Mouse (Mus musculus): ENCODE results near the gene Tradd. TPM values are rescaled to one million over a fixed set of nuclear protein-coding genes. Genes with fewer than 3 reads are reported as not detected.
A peak's percentile ranks its signal among the peaks of the same experiment; 100 is the strongest.

Gene Tradd
- polyA plus RNA-seq, 1 experiment: 2.4 TPM

DNA sequence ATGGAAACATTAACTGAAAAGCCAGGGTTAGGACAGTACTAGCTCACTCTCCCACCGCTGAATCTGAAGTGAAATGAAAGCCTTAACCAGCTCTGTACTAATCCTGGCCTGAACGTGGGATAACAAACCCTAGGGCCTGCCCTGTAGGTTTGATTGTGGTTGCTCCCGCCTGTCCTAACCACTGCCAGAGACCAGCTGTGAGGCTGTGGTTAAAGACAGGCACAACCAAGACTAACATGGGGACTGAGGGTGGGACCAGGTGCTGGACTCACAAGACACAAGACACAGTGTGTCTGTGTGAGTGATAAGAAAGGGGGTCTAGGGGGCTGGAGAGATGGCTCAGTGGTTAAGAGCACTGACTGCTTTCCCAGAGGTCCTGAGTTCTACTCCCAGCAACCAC lies 16.2 kb upstream of the Tradd start:
- H3K27me3 ChIP-seq (ENCODE audit: control insufficient read depth, insufficient read depth, low read length): no peaks in the 10 kb centered on the region
- H3K36me3 ChIP-seq (ENCODE audit: control insufficient read depth, insufficient read depth, low read length): no peaks in the 10 kb centered on the region
- TF ChIP-seq CTCF (IDR thresholded peaks at IDR 0.05; ENCODE audit: control insufficient read depth, insufficient read depth, insufficient replicate concordance, low read depth, low read length) (no peak), POLR2A (IDR thresholded peaks at IDR 0.05; ENCODE audit: control insufficient read depth, low read depth, low read length) (no peak)

DNA sequence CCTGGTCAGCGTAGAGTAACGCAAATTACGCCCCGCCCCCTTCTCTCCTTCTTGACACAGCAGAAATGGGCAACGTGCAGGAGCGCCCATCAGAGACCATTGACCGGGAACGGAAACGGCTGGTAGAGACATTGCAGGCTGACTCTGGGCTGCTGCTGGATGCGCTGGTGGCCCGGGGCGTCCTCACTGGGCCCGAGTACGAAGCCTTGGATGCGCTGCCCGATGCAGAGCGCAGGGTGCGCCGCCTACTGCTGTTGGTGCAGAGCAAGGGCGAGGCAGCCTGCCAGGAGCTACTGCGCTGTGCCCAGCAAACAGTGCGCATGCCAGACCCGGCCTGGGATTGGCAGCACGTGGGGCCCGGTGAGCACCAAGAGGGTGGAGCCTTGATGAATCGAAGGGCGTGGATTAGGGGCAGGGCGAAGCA lies 14.5 kb upstream of the Tradd start:
- TF ChIP-seq CTCF (IDR thresholded peaks at IDR 0.05; ENCODE audit: control insufficient read depth, insufficient read depth, insufficient replicate concordance, low read depth, low read length) (no peak), POLR2A (IDR thresholded peaks at IDR 0.05; ENCODE audit: control insufficient read depth, low read depth, low read length) (no peak)
- Histone ChIP-seq H3K4me3 (ENCODE audit: control insufficient read depth, low read depth, low read length) (peak overlapping the region; percentile 23), H3K4me1 (ENCODE audit: control insufficient read depth, insufficient read depth, low read length) (peaks cover 12% of the 10 kb centered on the region), H3K27me3 (ENCODE audit: control insufficient read depth, insufficient read depth, low read length) (no peaks in the 10 kb centered on the region), H3K36me3 (ENCODE audit: control insufficient read depth, insufficient read depth, low read length) (no peaks in the 10 kb centered on the region), H3K27ac (ENCODE audit: control insufficient read depth, insufficient read depth, low read depth, low read length) (no peak overlapping the region)

More for the DNA sequence above, 16.2 kb upstream of the Tradd start:
- Histone ChIP-seq H3K4me3 (ENCODE audit: control insufficient read depth, low read depth, low read length) (no peak overlapping the region), H3K4me1 (ENCODE audit: control insufficient read depth, insufficient read depth, low read length) (peaks cover 12% of the 10 kb centered on the region), H3K27ac (ENCODE audit: control insufficient read depth, insufficient read depth, low read depth, low read length) (no peak overlapping the region)

DNA sequence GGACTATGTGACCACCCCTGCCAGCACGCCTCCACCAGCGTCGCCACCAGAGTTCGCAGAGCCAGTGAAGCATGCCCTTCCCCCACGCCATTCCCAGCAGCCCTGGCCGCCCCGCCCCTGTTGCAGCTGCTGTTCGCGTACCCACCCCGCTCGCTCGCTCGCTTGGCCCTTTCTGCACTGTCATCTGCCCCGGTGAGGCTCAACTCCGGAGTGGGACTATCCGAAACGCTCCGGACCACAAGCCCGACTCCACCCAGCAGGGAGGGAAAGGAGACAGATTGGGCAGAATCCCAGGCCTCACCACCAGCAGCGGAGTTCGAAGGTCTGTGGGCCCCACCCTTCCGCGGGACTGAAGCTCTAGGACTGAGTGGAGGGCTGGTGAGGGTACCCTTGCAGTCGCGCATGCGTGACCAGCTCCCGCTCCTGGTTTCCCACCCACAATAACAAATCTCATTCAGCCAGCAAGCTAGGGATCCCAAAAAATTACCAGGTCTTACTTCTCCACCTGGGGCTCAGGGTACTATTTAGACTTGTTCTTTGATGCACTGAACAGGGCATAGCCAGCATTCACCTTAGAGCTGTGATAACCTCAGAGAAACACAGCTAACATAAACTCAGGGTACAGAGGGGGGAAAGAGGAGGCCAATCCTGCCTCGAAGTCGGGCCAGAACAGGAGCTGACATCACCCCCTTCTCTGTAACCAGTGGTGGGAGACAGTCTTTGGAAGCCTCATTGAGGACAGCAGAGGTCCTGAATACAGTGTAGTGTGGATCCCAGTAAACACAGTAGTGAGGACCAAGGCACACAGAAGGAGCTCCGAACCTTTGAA lies 12.1 kb upstream of the Tradd start:
- Histone ChIP-seq H3K36me3 (ENCODE audit: control insufficient read depth, insufficient read depth, low read length) (no peaks in the 10 kb centered on the region), H3K4me3 (ENCODE audit: control insufficient read depth, low read depth, low read length) (peak overlapping the region; percentile 33), H3K27me3 (ENCODE audit: control insufficient read depth, insufficient read depth, low read length) (no peaks in the 10 kb centered on the region), H3K4me1 (ENCODE audit: control insufficient read depth, insufficient read depth, low read length) (peaks cover 12% of the 10 kb centered on the region), H3K27ac (ENCODE audit: control insufficient read depth, insufficient read depth, low read depth, low read length) (no peak overlapping the region)
- TF ChIP-seq CTCF (IDR thresholded peaks at IDR 0.05; ENCODE audit: control insufficient read depth, insufficient read depth, insufficient replicate concordance, low read depth, low read length) (no peak), POLR2A (IDR thresholded peaks at IDR 0.05; ENCODE audit: control insufficient read depth, low read depth, low read length) (no peak)

GRCm38 (mm10) chr8:105275840-105276239 lies 11.4 kb upstream of the Tradd start, which contains the start of gene Nol3:
TSS of gene Nol3 (plus strand) at chr8:105276140.
- peak within 1 kb of the TSS; percentile 33 for H3K4me3 ChIP-seq (ENCODE audit: control insufficient read depth, low read depth, low read length)
- no peak for TF ChIP-seq CTCF (IDR thresholded peaks at IDR 0.05; ENCODE audit: control insufficient read depth, insufficient read depth, insufficient replicate concordance, low read depth, low read length)
- no peak for TF ChIP-seq POLR2A (IDR thresholded peaks at IDR 0.05; ENCODE audit: control insufficient read depth, low read depth, low read length)
- peaks cover 13% of the 10 kb centered on the region for H3K4me1 ChIP-seq (ENCODE audit: control insufficient read depth, insufficient read depth, low read length)
- H3K27me3 ChIP-seq (ENCODE audit: control insufficient read depth, insufficient read depth, low read length): no peaks in the 10 kb centered on the region
- no peaks in the 10 kb centered on the region for H3K36me3 ChIP-seq (ENCODE audit: control insufficient read depth, insufficient read depth, low read length)
- H3K27ac ChIP-seq (ENCODE audit: control insufficient read depth, insufficient read depth, low read depth, low read length): no peak within 1 kb of the TSS

GRCm38 (mm10) chr8:105275387-105275786 lies 11.0 kb upstream of the Tradd start:
- peaks cover 17% of the 10 kb centered on the region for H3K4me1 ChIP-seq (ENCODE audit: control insufficient read depth, insufficient read depth, low read length)
- no peaks in the 10 kb centered on the region for H3K36me3 ChIP-seq (ENCODE audit: control insufficient read depth, insufficient read depth, low read length)
- H3K27me3 ChIP-seq (ENCODE audit: control insufficient read depth, insufficient read depth, low read length): no peaks in the 10 kb centered on the region
- TF ChIP-seq POLR2A (IDR thresholded peaks at IDR 0.05; ENCODE audit: control insufficient read depth, low read depth, low read length) (no peak), CTCF (IDR thresholded peaks at IDR 0.05; ENCODE audit: control insufficient read depth, insufficient read depth, insufficient replicate concordance, low read depth, low read length) (no peak)
- no peak overlapping the region for H3K27ac ChIP-seq (ENCODE audit: control insufficient read depth, insufficient read depth, low read depth, low read length)
- no peak overlapping the region for H3K4me3 ChIP-seq (ENCODE audit: control insufficient read depth, low read depth, low read length)

- H3K36me3 ChIP-seq (ENCODE audit: control insufficient read depth, insufficient read depth, low read length): no peaks in the 10 kb centered on the region
- H3K27me3 ChIP-seq (ENCODE audit: control insufficient read depth, insufficient read depth, low read length): no peaks in the 10 kb centered on the region
- H3K27ac ChIP-seq (ENCODE audit: control insufficient read depth, insufficient read depth, low read depth, low read length): no peak overlapping the region
- TF ChIP-seq CTCF (IDR thresholded peaks at IDR 0.05; ENCODE audit: control insufficient read depth, insufficient read depth, insufficient replicate concordance, low read depth, low read length) (no peak), POLR2A (IDR thresholded peaks at IDR 0.05; ENCODE audit: control insufficient read depth, low read depth, low read length) (no peak)
- H3K4me3 ChIP-seq (ENCODE audit: control insufficient read depth, low read depth, low read length): no peak overlapping the region; the same call in 1 of the 2 replicates
- H3K4me1 ChIP-seq (ENCODE audit: control insufficient read depth, insufficient read depth, low read length): peaks cover 27% of the 10 kb centered on the region
Observed at GRCm38 (mm10) chr8:105270916-105271186, 6.4 kb upstream of the Tradd start.

- H3K4me1 ChIP-seq (ENCODE audit: control insufficient read depth, insufficient read depth, low read length): peaks cover 27% of the 10 kb centered on the region
- H3K27ac ChIP-seq (ENCODE audit: control insufficient read depth, insufficient read depth, low read depth, low read length): no peak overlapping the region
- no peaks in the 10 kb centered on the region for H3K36me3 ChIP-seq (ENCODE audit: control insufficient read depth, insufficient read depth, low read length)
- peak overlapping the region; percentile 10 for H3K4me3 ChIP-seq (ENCODE audit: control insufficient read depth, low read depth, low read length)
- no peak for TF ChIP-seq CTCF (IDR thresholded peaks at IDR 0.05; ENCODE audit: control insufficient read depth, insufficient read depth, insufficient replicate concordance, low read depth, low read length)
- no peak for TF ChIP-seq POLR2A (IDR thresholded peaks at IDR 0.05; ENCODE audit: control insufficient read depth, low read depth, low read length)
- no peaks in the 10 kb centered on the region for H3K27me3 ChIP-seq (ENCODE audit: control insufficient read depth, insufficient read depth, low read length)
Observed at GRCm38 (mm10) chr8:105270101-105270915, 5.9 kb upstream of the Tradd start.

Measured in testis, adult 2 months (tissue).